Mouse (Mus musculus) lung, postnatal 0 days (tissue): ENCODE measurements around the gene Cdh13.

ENCODE experiments used
- CTCF ChIP-seq: IDR thresholded peaks from 2 replicates; pipeline ENCODE4 v1.5.1; 2016; ENCODE audit warnings: antibody characterized with exemption, mild to moderate bottlenecking
- EP300 ChIP-seq: IDR thresholded peaks from 2 replicates; pipeline ENCODE4 v1.6.1; 2016; ENCODE audit warnings: antibody characterized with exemption, mild to moderate bottlenecking, control low read depth

GRCm38 (mm10) chr8:119164076-119164475, 880.5 kb downstream of the Cdh13 start:
- no peak for TF ChIP-seq CTCF
- TF ChIP-seq EP300 = no peak
